Comparison of ENCODE assay signal across 8 mouse cellular contexts in the genomic region with DNA sequence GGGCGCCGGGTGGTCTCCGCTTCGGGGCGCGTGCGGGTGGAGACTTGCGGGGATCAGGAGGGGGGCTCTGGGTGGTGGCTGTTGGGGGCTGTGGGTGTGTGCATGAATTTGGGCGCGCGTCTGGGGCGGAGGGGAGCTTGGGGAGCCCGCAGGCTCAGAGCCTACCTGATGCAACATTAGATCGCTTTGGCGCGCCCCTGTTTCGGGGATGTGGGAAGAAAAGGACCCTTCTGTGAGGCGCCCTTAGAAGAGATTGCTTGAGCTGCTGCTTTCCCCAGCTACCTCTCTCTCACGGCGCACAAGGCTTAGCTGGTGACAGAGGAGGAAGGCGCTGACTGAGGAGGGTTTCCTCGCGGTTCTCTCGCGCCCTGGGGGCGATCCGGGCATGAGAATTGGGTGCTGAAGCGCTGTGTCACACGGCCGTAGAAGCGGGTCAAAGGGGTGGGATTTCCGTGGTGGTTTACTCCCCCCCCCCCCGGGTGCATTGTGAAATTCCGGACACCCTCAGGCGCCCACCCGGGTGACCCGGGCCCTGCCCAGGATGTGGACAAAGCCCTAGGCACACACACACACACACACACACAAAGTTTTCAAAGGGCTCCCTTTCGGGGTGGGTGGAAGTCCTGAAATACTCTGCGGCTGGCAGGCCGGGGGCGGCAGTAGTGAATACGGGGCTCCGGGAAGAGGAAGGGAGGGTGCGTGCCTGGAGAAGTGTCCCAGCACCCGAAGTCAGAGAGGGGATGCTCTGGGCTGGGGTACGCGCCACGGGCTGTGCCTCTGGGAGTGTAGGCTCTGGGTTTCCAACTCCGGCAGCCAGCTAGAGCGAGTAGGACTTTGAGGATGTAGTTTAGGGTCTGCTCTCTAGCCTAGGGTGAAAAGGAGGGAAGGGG. TPM values are rescaled to one million over a fixed set of nuclear protein-coding genes. Genes with fewer than 3 reads are reported as not detected.
DNase-seq lines count a peak whose midpoint lies in the region; ATAC-seq and TF ChIP-seq lines count a peak whose summit lies in the region.

No protein-coding gene starts in this region.

- WGBS in heart, embryonic 12.5 days, result under 1% methylated on average over 50 of the region's 50 CpGs
- under 1% methylated on average over 49 of the region's 50 CpGs for WGBS in lung, embryonic 15.5 days
- WGBS in olfactory bulb, adult 2 months, result under 1% methylated on average over 50 of the region's 50 CpGs

- H3K27me3 ChIP-seq in Patski, result no peaks in the 10 kb centered on the region
- no peaks in the 10 kb centered on the region for H3K27me3 ChIP-seq in heart, embryonic 12.5 days (replicated peaks)
- no peaks in the 10 kb centered on the region for H3K27me3 ChIP-seq in lung, embryonic 15.5 days

- H3K9me3 ChIP-seq in heart, embryonic 12.5 days (replicated peaks), result no peaks in the 10 kb centered on the region
- no peaks in the 10 kb centered on the region for H3K9me3 ChIP-seq in lung, embryonic 15.5 days

- peak overlapping the region; percentile 92 for H3K9ac ChIP-seq in heart, embryonic 12.5 days
- H3K9ac ChIP-seq in lung, embryonic 15.5 days, result peak overlapping the region; percentile 85

- in situ Hi-C loops in Patski (cut with MboI; ENCODE audit: low pct_unique_long_range_greater_than_20kb), result loop anchor here (5.0 to 10.0 kb wide), 4 partner anchors 68 to 419 kb away; a partner anchor contains a TSS

- peak overlapping the region; percentile 85 for H3K4me3 ChIP-seq in heart, embryonic 12.5 days
- H3K4me3 ChIP-seq in lung, embryonic 15.5 days, result peak overlapping the region; percentile 83
- peak overlapping the region; percentile 81 for H3K4me3 ChIP-seq in olfactory bulb, adult 2 months (ENCODE audit: insufficient read depth, low read depth, low read length)

- no peak for TF ChIP-seq CTCF in Patski (IDR thresholded peaks at IDR 0.05)
- no peak for TF ChIP-seq CTCF in olfactory bulb, adult 2 months (IDR thresholded peaks at IDR 0.05; ENCODE audit: insufficient read depth, low read depth, low read length)

- no peaks in the 10 kb centered on the region for H3K36me3 ChIP-seq in heart, embryonic 12.5 days
- H3K36me3 ChIP-seq in lung, embryonic 15.5 days, result no peaks in the 10 kb centered on the region

- no peak; the same call in 1 of the 2 replicates for TF ChIP-seq POLR2A in olfactory bulb, adult 2 months (IDR thresholded peaks at IDR 0.05; ENCODE audit: insufficient read depth, low read depth, low read length)

- CTCF ChIA-PET in Patski (lab: Charles Lee), result interaction anchor here (1.1 to 1.6 kb wide), 3 partner anchors 51 to 74 kb away, joined by 3 read pairs; no protein-coding TSS in a partner anchor

- peaks cover 55% of the 10 kb centered on the region for H3K4me1 ChIP-seq in heart, embryonic 12.5 days (replicated peaks)
- H3K4me1 ChIP-seq in lung, embryonic 15.5 days, result peaks cover 52% of the 10 kb centered on the region
- H3K4me1 ChIP-seq in olfactory bulb, adult 2 months (ENCODE audit: control insufficient read depth, insufficient read depth, low read length), result peaks cover 21% of the 10 kb centered on the region

- peak overlapping the region; percentile 88 for H3K27ac ChIP-seq in heart, embryonic 12.5 days (ENCODE audit: poor library complexity, severe bottlenecking)
- H3K27ac ChIP-seq in lung, embryonic 15.5 days, result peak overlapping the region; percentile 93
- H3K27ac ChIP-seq in olfactory bulb, adult 2 months (ENCODE audit: insufficient read depth, low read depth, low read length), result peak overlapping the region; percentile 76

- DNase-seq in B cell, adult 2 months, result peak; percentile 48 to 53
- DNase-seq in Patski (ENCODE audit: low read depth, low spot score), result no peak
- peak; percentile 70 for DNase-seq in embryo, embryonic 11 days
- DNase-seq in kidney, postnatal 4 days, result peak; percentile 61 to 74
- peak; percentile 61 for DNase-seq in thymus, postnatal 4 days

- ATAC-seq in Patski, result peak; percentile 41
- ATAC-seq in heart, embryonic 12.5 days (ENCODE audit: insufficient number of reproducible peaks, low FRiP score), result peak; percentile 42
- ATAC-seq in lung, embryonic 15.5 days (ENCODE audit: borderline replicate concordance, extremely low read depth, low FRiP score, low TSS enrichment), result peak; percentile 49

- peak overlapping the region; percentile 96 for H3K4me2 ChIP-seq in heart, embryonic 12.5 days
- H3K4me2 ChIP-seq in lung, embryonic 15.5 days, result peak overlapping the region; percentile 95

- POLR2A ChIA-PET in Patski (lab: Charles Lee), result interaction anchor here (0.5 to 2.3 kb wide), 7 partner anchors 33 to 592 kb away, joined by 3 to 17 read pairs (median 5); no protein-coding TSS in a partner anchor

RNA-seq across cellular contexts. Expression of a gene that starts 0.6 kb away (rescaled TPM):
- 335 TPM for polyA plus RNA-seq in Patski (2021)
- 115 and 123 TPM in 2 replicates for polyA plus RNA-seq in heart, embryonic 12.5 days (2016; fragmentation: Nextera tagmentation; extraction: Ambion mirVana)
- polyA plus RNA-seq in lung, embryonic 15.5 days (2015; fragmentation: Nextera tagmentation; extraction: Ambion mirVana), result 161 and 168 TPM in 2 replicates
- polyA plus RNA-seq in olfactory bulb, adult 2 months (2012; ENCODE audit: insufficient read depth, insufficient read length, low replicate concordance, missing spikeins), result 171 TPM in 1 of 2 replicates, not detected in the other

RNA-seq across cellular contexts. Expression of a gene that starts 49.1 kb away (rescaled TPM):
- polyA plus RNA-seq in Patski (2021), result 0.18 TPM
- 0.12 and 0.23 TPM in 2 replicates for polyA plus RNA-seq in heart, embryonic 12.5 days (2016; fragmentation: Nextera tagmentation; extraction: Ambion mirVana)
- 1.5 and 1.7 TPM in 2 replicates for polyA plus RNA-seq in lung, embryonic 15.5 days (2015; fragmentation: Nextera tagmentation; extraction: Ambion mirVana)
- not detected in 2 replicates for polyA plus RNA-seq in olfactory bulb, adult 2 months (2012; ENCODE audit: insufficient read depth, insufficient read length, low replicate concordance, missing spikeins)
